Mouse (Mus musculus): ENCODE data around the gene Mcat. TPM values are rescaled to one million over a fixed set of nuclear protein-coding genes. Genes with fewer than 3 reads are reported as not detected.

Gene Mcat
- 38.8 and 43.1 TPM in 2 replicates for polyA plus RNA-seq (2014; fragmentation: Nextera tagmentation; extraction: Ambion mirVana)

DNA sequence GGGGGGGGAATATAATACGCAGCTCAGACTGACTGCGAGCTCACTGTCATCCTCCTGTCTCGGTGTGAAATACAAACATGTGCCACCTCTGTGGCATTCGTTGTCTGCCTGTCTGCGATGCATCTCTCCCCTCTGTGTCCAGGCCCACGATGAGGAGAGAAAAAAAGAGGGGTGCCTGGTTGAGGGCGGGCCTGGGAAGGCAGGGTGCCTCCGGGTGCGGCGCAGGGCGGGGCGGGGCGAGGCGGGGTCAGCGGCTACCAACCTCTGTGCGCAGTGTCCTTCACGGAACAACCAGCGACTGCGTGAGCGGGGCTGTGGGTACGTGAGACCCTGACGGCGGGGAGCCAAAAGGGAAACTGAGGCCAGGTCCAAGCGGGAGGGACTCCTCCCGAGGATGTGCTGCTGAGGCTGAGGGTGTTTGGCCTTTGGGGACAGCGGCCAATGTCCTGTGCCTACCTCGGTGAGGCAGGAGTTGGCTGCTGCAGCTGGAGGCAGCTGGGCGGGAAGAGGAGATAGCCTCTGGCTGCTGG lies at the start of gene Mcat, which contains the start of gene Tspo:
Gene Mcat (minus strand): TSS at position 461 of the 530 bp plus-strand sequence.
Gene Tspo (plus strand): TSS at position 266 of the 530 bp plus-strand sequence.
- WGBS = under 1% methylated on average over 28 of the region's 28 CpGs
- no peaks in the 10 kb centered on the region for H3K36me3 ChIP-seq (ENCODE audit: insufficient read depth)
- H3K4me1 ChIP-seq (ENCODE audit: insufficient read depth) = peaks cover 11% of the 10 kb centered on the region
- H3K9me3 ChIP-seq (ENCODE audit: low read depth, low read length) = no peaks in the 10 kb centered on the region
- H3K27me3 ChIP-seq (ENCODE audit: insufficient read depth, low read length) = no peaks in the 10 kb centered on the region
- TF ChIP-seq CTCF (IDR thresholded peaks at IDR 0.05; ENCODE audit: low read depth) = no peak
- H3K9ac ChIP-seq = peak within 1 kb of the TSS; percentile 59
- peak within 1 kb of the TSS; percentile 51; the same call in 1 of the 2 replicates for H3K27ac ChIP-seq (ENCODE audit: low read depth)
- ATAC-seq (ENCODE audit: insufficient read depth) (peak; percentile 52), DNase-seq (peak; percentile 14)
- peak within 1 kb of the TSS; percentile 58 for H3K4me3 ChIP-seq (ENCODE audit: low read depth, low read length)
- H3K4me2 ChIP-seq = peak within 1 kb of the TSS; percentile 100

DNA sequence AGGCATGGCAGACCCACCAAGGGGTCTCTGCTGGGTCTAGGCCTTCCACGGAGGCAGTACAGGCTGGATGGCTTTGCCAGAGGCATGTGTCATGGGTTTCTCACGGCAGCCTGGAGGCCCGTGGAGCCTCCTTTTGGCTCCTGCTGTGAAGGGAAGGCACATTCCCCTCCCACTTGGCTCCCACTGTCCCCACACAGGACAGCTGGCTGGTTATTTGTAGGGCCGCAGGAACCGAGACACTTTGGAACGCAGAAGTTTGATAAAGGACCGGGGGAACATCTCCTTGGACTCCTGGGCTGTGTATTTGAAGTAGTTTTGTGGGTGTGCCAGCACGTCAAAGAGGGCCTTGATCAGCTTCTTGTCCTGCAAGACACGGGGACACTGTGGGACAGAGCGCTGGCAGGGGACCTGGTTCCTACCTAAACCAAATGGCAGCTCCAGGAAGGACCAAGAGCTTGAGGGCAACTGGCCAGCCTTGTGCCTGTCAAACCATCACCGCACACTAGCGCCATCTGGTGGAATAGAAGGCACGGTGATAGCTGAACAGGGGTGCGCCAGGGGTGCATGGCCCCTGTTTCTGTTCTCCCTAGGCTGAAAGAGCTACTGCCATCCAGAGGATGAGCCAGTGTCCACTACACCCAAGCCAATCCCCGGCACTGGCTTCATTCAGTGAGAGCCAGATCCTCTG lies 43.7 kb upstream of the Mcat start:
- no peaks in the 10 kb centered on the region for H3K36me3 ChIP-seq (ENCODE audit: insufficient read depth)
- H3K27me3 ChIP-seq (ENCODE audit: insufficient read depth, low read length) = no peaks in the 10 kb centered on the region
- H3K4me2 ChIP-seq = no peak overlapping the region
- H3K9ac ChIP-seq = no peak overlapping the region
- DNase-seq = peak; percentile 85
- no peak overlapping the region for H3K4me3 ChIP-seq (ENCODE audit: low read depth, low read length)
- WGBS = 42% methylated on average over 15 of the region's 15 CpGs
- ATAC-seq (ENCODE audit: insufficient read depth) = 0 out of 2 replicates have a peak, but pooled peaks have one; percentile 33
- no peaks in the 10 kb centered on the region for H3K9me3 ChIP-seq (ENCODE audit: low read depth, low read length)
- no peak overlapping the region for H3K27ac ChIP-seq (ENCODE audit: low read depth)
- H3K4me1 ChIP-seq (ENCODE audit: insufficient read depth) = no peaks in the 10 kb centered on the region
- peak; percentile 89 for TF ChIP-seq CTCF (IDR thresholded peaks at IDR 0.05; ENCODE audit: low read depth)

DNA sequence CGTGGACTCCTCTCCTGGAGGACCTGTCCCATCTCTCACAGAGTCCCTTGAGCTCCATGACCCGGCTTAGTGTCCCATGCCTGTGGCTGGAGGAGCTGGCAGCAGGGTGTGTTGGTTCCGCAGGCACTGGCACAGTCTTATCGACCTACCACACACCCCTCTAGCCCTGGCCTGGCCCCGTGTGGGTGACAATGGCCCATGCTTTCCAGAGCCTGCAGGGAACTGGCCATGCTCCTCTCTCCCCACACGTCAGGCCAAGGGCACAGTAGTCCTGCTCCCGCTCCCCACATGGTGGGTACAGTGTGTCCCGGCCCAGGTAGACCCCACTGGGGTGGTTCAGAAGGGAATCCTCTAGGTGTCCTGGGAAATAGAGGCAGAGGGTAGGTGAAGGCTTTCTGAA lies 43.1 kb upstream of the Mcat start:
- H3K9ac ChIP-seq = no peak overlapping the region
- no peaks in the 10 kb centered on the region for H3K27me3 ChIP-seq (ENCODE audit: insufficient read depth, low read length)
- H3K9me3 ChIP-seq (ENCODE audit: low read depth, low read length) = no peaks in the 10 kb centered on the region
- DNase-seq (no peak), ATAC-seq (ENCODE audit: insufficient read depth) (no peak)
- 85% methylated on average over 8 of the region's 8 CpGs for WGBS
- no peaks in the 10 kb centered on the region for H3K36me3 ChIP-seq (ENCODE audit: insufficient read depth)
- no peak overlapping the region for H3K4me2 ChIP-seq
- no peak overlapping the region for H3K27ac ChIP-seq (ENCODE audit: low read depth)
- no peak overlapping the region for H3K4me3 ChIP-seq (ENCODE audit: low read depth, low read length)
- TF ChIP-seq CTCF (IDR thresholded peaks at IDR 0.05; ENCODE audit: low read depth) = no peak
- no peaks in the 10 kb centered on the region for H3K4me1 ChIP-seq (ENCODE audit: insufficient read depth)

DNA sequence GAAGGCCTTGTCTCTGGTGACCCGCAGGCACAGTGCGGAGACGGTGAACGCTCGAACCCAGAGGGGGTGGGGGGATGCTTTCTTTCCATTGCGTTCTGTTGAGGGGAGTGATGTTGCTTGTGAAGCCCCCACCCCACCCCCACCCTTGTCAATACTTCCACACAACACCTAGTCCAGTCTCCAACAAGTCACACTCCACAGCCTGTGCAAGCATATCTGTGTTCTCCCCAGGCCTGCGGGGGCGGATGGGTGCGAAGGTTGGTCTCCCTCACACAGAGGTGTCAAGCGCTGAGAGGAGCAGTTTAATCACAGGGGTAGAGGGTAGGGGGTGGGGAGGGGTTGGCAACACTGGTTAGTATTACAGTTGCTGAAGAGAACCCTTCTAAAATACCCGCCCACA lies 42.6 kb upstream of the Mcat start:
- Histone ChIP-seq H3K27ac (ENCODE audit: low read depth) (no peak overlapping the region), H3K4me1 (ENCODE audit: insufficient read depth) (no peaks in the 10 kb centered on the region), H3K27me3 (ENCODE audit: insufficient read depth, low read length) (no peaks in the 10 kb centered on the region), H3K9ac (no peak overlapping the region), H3K36me3 (ENCODE audit: insufficient read depth) (no peaks in the 10 kb centered on the region), H3K4me2 (no peak overlapping the region), H3K9me3 (ENCODE audit: low read depth, low read length) (no peaks in the 10 kb centered on the region), H3K4me3 (ENCODE audit: low read depth, low read length) (no peak overlapping the region)
- TF ChIP-seq CTCF (IDR thresholded peaks at IDR 0.05; ENCODE audit: low read depth) = no peak
- no peak for DNase-seq
- whole genome bisulfite sequencing = 72% methylated on average over 11 of the region's 11 CpGs
- ATAC-seq (ENCODE audit: insufficient read depth) = no peak

DNA sequence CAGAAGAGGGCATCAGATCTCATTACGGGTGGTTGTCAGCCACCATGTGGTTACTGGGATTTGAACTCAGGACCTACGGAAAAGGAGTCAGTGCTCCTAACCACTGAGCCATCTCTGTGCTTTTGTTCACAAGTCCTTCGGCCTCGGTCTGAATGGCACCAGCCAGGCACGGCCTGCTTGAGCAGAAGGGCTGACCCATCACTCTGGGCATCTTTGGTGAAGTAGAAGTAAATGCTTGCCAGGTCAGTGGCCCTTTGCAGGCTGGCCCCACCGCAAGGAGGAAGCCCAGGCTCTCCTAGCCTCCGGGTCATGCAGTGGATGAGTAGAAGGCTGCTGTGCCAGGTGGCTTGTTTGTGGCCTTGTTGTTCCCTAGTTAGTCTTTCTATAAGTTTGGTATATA lies 39.8 kb upstream of the Mcat start:
- H3K27ac ChIP-seq (ENCODE audit: low read depth) = no peak overlapping the region
- ATAC-seq (ENCODE audit: insufficient read depth) (no peak), DNase-seq (no peak)
- H3K4me2 ChIP-seq = no peak overlapping the region
- H3K4me3 ChIP-seq (ENCODE audit: low read depth, low read length) = no peak overlapping the region
- no peak for TF ChIP-seq CTCF (IDR thresholded peaks at IDR 0.05; ENCODE audit: low read depth)
- 95% methylated on average over 7 of the region's 7 CpGs for WGBS
- no peaks in the 10 kb centered on the region for H3K9me3 ChIP-seq (ENCODE audit: low read depth, low read length)
- H3K4me1 ChIP-seq (ENCODE audit: insufficient read depth) = no peaks in the 10 kb centered on the region
- no peaks in the 10 kb centered on the region for H3K27me3 ChIP-seq (ENCODE audit: insufficient read depth, low read length)
- H3K36me3 ChIP-seq (ENCODE audit: insufficient read depth) = no peaks in the 10 kb centered on the region
- H3K9ac ChIP-seq = no peak overlapping the region

DNA sequence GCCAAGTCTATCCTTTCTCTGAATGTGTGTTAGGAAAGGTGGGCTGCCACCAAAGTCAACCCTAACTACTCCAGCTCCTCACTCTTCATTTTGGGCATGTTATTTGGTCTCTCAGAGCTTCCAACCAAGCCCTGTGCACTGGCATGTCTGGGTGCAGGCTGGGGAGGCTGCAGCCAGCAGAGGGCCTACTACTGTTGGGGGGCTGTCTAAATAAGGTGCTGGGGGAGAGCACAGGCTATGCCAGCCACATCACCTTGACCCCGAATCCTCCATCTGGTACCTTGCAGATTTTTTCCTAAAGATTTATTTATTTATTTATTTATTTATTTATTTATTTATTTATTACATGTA lies 39.4 kb upstream of the Mcat start:
- TF ChIP-seq CTCF (IDR thresholded peaks at IDR 0.05; ENCODE audit: low read depth) = no peak
- H3K36me3 ChIP-seq (ENCODE audit: insufficient read depth) = no peaks in the 10 kb centered on the region

DNA sequence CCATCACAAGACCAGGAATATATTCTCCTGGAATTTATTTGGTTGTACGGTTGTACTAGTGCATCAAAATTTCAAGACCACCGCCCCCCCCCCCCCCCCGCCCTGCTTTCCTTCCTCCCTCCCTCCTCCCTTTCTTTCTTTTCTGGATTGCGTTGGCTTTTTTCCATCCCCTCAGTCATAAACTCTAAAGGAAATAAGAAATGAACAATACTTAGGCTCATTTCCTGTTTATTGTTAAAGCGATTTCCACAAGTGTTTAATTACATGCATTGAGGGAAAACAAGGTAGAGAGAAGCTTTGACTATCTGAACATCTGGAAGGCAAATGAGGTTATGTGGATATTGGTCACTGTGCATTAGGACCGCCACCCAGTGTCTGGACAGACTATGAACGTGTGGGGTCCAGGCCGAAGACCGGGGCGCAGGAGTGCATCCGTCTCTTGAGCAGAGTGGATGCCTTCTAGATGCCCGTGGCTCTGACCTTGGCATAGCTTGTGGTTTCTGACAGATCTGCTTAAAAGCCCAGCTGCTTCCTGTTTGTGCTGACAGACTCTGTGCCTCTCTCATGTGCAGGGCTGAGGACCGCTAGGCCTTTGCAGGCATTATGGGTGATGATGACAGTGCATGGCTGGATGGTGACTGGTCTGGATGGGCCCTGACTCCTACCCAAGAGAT lies 38.9 kb upstream of the Mcat start:
- Histone ChIP-seq H3K36me3 (ENCODE audit: insufficient read depth) (no peaks in the 10 kb centered on the region), H3K4me2 (no peak overlapping the region), H3K4me1 (ENCODE audit: insufficient read depth) (no peaks in the 10 kb centered on the region), H3K27ac (ENCODE audit: low read depth) (peak overlapping the region; percentile 32), H3K27me3 (ENCODE audit: insufficient read depth, low read length) (no peaks in the 10 kb centered on the region), H3K9me3 (ENCODE audit: low read depth, low read length) (no peaks in the 10 kb centered on the region), H3K4me3 (ENCODE audit: low read depth, low read length) (no peak overlapping the region), H3K9ac (no peak overlapping the region)
- TF ChIP-seq CTCF (IDR thresholded peaks at IDR 0.05; ENCODE audit: low read depth) = no peak
- DNase-seq (peak; percentile 66), ATAC-seq (ENCODE audit: insufficient read depth) (peak; percentile 70)
- WGBS = 51% methylated on average over 13 of the region's 13 CpGs

More for the DNA sequence above, 39.4 kb upstream of the Mcat start:
- Histone ChIP-seq H3K9ac (no peak overlapping the region), H3K9me3 (ENCODE audit: low read depth, low read length) (no peaks in the 10 kb centered on the region), H3K27ac (ENCODE audit: low read depth) (peak overlapping the region; percentile 32), H3K27me3 (ENCODE audit: insufficient read depth, low read length) (no peaks in the 10 kb centered on the region), H3K4me3 (ENCODE audit: low read depth, low read length) (no peak overlapping the region), H3K4me2 (no peak overlapping the region), H3K4me1 (ENCODE audit: insufficient read depth) (no peaks in the 10 kb centered on the region)
- 93% methylated on average over 1 of the region's 1 CpGs for WGBS
- no peak for ATAC-seq (ENCODE audit: insufficient read depth)
- DNase-seq = no peak

All from lung, embryonic 14.5 days (tissue).